Mouse (Mus musculus): ENCODE measurements around the gene Pax5. TPM values are rescaled to one million over a fixed set of nuclear protein-coding genes. Genes with fewer than 3 reads are reported as not detected.

Gene Pax5
- total RNA-seq, 2 experiments from 2014 or later = 0.05 to 0.09 TPM

DNA sequence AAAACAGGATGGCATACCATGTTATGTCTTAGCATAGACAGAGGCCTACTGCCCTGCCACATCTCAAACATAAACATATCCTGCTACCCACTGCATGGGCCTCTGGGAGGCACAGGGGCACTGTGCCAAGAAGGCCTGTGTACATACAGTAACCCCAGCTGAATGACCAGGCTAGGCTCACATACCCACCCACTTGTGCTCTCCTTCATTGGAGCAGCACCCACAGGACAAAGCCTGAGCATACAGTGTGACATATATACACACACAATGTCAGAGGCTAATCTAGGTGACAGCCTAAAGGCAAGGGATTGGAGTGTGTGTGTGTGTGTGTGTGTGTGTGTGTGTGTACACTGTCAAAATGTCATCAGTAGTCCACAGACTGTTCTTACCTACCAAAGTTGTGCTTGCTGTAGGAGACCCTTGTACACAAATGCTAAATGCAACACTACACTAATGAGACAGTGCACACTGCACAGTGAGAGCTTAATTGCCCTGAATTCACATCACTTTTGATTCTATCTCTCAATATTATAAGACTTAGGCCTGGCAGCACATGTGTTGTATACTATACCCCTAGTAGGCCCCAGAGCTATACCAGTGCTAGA is 1.1 kb downstream of the Pax5 start:
- DNase-seq (ENCODE audit: low spot score in 2 of 2) = no peak
- intact Hi-C loops (cut with DNase I) = no loop called here

DNA sequence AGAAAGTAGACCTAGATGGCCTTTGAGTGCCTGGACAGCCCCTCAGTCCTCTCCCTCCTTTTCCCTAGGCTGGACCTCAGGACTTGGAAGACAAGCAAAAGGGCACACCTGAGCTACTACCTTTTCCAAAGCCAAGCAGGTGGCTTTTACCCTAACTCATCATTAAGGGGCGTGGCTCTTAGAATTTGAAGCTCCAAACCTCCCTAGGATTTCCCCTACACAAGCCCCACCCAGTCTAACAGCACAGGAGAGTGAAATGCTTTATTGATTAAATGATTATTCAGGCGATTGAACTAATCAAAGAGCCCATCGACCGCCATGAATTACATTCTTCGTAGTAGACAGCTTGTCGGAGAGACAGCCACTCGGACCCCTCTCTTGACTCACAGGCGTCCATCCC is 2.0 kb downstream of the Pax5 start:
- no peak for DNase-seq (ENCODE audit: low spot score in 2 of 2)
- intact Hi-C loops (cut with DNase I) = no loop called here

DNA sequence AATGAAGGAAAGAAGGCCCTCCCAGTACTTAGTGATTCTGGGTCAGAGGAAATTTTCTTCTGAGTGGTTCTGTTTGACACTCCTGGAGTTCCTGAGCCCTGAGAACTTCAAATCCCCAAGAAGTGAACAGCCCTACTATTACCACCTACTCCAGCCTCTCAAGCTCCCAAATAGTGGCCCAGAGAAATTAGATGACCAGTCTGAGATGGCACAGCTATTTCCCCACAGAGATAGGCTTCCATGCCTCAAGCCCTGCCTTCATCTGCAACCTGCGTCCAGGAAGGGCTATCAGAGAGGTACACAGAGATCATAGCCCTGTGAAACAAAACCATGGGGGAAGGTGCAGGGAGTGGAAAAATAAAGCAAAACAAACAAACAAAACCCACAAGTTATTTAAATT is 3.4 kb downstream of the Pax5 start:
- no peak for DNase-seq (ENCODE audit: low spot score in 2 of 2)
- intact Hi-C loops (cut with DNase I) = no loop called here

DNA sequence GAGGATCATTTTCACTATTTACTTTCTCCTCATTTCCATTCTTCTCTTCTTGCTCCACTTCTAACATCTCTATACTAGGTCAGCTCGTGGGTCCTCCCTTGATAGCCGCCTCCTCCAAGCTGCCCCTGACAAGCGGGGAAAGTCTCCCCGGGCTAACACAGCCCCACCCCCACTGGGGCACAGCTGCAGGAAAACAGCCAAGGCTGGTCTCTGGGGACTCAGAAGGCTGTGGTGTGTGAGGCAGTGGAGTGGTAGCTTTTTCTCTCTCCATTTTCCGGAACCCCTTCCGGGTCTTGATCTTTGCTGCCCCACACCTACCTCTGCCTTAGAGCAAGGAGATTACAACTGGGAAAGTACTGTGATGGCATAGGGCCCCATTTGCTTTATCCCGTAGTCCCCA is 4.3 kb downstream of the Pax5 start:
- intact Hi-C loops (cut with DNase I) = no loop called here
- DNase-seq (ENCODE audit: low spot score in 2 of 2) = no peak

DNA sequence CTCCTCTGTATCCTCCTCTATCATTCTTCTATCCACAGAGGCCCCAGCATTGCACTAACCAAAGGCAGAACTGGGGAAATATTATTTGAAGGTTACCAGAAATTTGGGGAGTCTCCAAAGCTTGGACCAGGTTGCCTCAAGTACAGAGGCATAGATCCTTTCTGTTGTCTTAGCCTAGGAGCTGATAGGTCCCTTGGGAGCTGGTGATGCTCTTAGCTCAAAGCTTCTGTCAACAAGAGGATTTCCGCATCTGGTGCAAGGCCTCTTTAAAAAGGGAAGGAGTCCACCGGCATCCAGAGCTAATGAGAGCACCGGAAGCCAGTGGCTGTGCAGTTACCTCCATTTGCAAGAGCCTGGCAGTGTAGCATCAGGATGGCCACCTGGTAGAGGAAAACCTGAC is 5.1 kb downstream of the Pax5 start:
- DNase-seq (ENCODE audit: low spot score in 2 of 2) = no peak
- intact Hi-C loops (cut with DNase I) = no loop called here

DNA sequence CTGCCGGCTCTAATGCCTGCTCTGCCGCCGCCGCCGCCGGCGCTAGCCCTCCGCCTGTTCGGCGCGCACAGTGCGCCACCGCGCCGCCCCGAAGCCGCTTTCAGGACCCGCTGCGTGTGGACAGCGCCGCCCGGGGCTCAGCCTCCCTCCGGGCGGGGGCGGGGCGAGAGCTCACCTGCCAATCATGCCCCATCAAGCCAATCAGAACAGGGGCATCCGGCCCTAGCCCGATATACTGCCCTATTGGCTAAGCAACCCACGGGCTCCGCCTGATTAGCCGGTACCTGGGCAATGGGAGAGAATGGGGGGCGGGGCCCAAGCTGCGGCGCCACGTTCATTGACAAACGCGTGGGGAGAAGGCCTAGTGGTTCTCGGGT is 5.9 kb downstream of the Pax5 start:
- peak; percentile 38 to 46 for DNase-seq (ENCODE audit: low spot score in 2 of 2)
- intact Hi-C loops (cut with DNase I) = no loop called here

DNA sequence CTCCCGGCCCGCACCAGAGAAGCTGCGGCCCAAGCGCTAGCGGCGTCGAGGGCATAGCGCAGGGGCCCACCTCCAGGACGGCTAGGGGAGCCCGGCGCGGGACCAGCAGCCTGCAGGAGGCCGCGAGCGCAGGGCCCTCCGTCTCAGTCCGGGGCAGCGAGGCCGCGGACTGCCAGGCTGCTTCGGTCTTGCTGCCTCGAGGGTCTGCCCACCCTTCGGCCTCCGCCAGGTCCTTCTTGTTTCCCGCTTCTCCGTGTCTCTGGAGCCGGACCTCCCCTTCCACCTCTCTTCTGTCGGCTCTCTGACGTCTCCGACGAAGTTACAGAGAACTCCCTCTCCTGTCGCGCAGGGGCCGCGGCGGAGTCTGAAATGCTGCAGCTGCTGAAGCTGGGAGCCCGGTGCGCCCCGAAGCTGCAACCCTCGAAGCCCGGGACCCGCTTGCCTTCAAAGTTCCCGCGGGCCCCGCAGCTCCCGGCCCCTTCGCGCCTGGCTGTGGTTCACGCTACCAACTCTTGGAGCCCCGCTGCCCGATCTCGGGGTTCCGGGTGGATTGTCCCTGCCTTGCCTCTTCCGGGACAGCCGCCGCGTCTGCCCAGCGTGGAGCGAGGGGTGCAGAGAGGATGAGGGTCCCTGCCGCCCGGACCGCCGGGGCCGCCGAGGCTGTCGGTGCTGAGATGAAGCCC is 6.5 kb downstream of the Pax5 start:
- peak in 1 of 2 experiments; percentile 10 for DNase-seq (ENCODE audit: low spot score in 2 of 2)
- intact Hi-C loops (cut with DNase I) = no loop called here

DNA sequence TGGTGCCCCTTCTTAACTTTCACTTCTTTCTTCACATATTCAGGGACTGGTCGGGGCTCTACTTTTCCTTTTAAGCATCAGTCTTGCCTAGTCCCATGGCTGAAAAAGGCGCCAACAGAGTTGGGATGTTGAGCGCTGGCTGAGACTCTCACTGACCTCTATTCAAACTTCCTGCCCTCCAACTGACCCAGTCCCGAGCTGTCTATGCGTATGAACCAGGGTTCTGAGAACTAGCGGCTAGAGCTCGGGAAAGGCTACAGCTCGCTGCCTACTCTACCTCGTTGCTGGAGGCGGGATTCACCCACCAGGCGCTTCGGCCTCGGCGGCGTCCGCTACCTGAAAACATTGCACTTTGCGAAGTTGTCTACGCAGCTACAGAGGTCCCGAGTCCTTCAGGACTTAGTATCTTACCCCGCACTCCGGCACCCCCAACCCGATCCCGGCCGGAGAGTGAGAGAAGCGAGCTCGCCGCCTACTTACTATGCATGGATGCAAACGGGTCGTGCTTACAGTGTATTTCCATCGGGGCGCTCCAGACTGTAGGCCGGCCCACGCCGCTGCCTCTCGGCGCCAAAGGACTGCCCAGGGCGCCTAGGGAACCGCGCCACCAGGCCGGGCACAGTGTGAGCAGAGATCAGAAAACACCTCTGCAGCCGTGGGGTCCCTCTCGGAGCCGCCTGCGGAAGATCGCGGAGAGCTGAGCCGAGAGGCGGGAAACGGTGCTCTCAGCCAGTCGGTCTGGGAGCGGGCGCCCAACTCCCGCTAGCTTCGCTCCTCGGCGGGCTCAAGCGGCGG is 7.2 kb downstream of the Pax5 start:
- intact Hi-C loops (cut with DNase I) = no loop called here
- no peak for DNase-seq (ENCODE audit: low spot score in 2 of 2)

DNA sequence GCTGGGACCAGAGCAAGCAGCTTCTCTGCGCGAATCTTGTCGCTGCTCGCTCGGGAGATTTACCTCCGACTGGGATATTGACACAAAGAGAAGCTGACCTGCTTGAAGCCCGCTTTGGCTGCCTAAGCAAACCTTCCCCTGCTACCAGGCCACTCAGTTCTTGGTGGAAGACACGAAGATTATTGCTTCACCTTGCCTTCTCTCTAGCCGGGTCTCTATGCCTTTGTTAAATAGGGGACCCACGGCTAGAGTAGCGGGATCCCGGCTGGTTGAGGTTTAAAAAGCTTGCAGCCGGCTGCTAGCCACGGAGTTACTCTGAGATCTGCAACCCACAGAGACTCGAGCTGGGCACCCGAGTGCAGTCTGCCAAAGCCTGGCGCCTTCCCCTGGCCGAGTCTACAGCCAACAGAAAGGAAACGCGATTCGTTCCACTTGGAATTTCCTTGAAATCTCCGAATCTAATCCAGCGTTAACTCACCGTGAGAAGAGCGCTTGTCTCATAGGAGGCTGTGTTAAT is 8.2 kb downstream of the Pax5 start:
- peak in 1 of 2 experiments; percentile 23 for DNase-seq (ENCODE audit: low spot score in 2 of 2)
- intact Hi-C loops (cut with DNase I) = no loop called here

DNA sequence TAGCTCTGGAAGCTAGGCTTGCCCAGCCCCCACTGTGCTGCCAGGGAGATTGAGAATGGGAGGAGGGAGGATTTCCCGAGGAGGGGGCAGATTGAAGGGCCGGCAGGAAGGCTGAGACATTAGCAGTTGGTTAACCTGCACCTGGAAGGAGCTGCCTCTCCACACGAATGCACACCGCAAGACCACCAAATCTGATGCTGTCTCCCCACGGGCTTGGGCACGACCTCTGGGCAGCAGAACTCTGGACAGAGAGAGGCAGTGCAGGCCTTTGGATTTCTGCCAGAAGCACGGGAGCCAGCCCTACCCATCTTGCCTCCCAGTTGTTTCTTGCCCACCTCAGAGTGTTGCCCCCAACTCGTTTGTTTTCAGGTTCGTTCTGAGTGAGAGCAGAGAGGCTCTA is 8.8 kb downstream of the Pax5 start:
- intact Hi-C loops (cut with DNase I) = no loop called here
- no peak for DNase-seq (ENCODE audit: low spot score in 2 of 2)

DNA sequence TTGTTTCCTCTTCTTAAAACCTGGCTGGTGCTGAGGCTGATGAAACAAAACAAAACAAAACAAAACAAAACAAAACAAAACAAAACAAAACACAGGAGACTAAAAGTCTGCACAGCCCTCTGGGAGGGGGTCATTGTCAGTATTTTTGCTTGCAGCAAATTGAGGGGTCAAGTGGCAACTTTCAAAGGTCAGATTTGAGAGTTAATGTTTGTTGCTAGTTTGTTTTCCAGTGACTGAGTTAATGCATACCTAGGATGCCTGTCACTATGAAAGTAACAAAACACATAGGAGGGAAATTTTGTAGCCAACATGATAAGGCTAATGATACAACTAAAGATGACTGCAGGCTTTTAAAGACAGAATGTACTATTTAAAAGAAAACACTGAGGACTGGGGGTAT is 13.6 kb downstream of the Pax5 start:
- DNase-seq (ENCODE audit: low spot score in 2 of 2) = no peak

DNA sequence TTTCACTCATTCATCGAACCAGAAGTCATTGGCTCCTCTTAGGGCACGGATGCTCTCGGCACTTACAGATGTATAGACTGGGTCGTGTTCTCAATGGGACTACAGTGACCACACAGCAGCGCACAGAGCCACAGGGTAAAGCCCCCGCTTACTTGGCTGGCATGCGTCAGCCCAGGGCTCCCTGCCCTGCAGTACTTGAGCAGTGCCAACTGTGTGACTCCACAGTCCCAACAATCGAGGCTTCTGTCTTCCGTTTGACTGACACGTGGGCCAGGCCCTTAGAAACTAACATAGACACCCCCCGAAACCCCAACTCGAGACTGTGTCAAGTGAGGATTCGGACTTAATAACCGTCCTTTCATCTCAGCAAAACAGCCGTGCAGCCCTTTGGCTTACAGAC is 15.9 kb downstream of the Pax5 start:
- intact Hi-C loops (cut with DNase I) = no loop called here
- DNase-seq (ENCODE audit: low spot score in 2 of 2) = no peak

More for the DNA sequence above, 13.6 kb downstream of the Pax5 start:
- intact Hi-C loops (cut with DNase I) = no loop called here

DNA sequence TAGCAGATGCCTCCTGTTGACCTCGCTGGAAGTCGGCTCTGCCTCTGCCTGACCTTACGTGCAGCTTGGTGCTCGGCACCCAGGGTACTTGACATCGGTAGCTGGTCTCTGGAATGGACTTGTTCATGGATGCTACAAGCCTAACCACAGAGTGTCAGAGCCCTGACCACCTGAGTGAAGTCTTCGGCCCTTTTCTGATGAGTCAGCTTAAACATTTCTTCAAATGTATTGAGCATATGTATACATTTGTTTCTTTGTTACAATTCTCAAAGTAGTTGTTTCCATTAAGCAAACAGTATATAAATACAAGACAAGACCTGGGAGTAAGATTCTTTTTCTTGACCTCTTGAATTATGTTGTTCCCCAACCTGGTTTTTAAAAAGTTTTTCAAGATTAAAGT is 24.7 kb downstream of the Pax5 start:
- intact Hi-C loops (cut with DNase I) = loop anchor here (5.0 kb wide), 1 partner anchor 42 kb away; no protein-coding TSS in a partner anchor
- DNase-seq (ENCODE audit: low spot score in 2 of 2) = no peak

DNA sequence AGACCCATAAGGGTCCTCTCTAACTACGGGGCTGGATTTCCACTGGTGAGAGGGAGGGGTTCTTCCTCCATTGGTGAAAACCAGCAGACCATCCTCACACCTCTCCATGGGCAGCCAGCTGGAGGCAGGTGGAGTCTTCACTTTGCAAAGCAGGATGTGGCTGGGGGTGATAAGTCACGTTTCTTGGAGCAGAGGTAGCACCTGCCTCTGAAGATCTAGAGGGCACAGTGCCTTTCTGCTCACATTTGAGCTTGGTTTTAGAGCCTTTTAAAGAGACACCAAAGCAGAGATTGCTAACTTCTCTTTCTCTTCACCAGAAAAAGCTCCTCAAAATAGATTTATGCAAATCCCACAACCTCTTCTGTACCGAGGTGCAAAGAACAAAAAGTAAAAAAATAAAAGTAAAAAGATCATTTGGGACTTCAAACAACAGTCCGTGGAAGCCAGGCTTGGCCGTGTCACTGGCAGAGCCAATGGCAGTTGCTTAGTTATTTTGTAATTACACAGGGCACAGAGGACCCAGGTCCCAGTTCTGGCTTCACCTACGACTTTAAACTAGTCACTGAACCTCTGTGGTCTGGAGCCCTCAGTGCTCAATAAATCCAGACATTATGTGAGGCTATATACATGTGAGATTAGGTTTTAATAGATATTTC is 29.9 kb downstream of the Pax5 start:
- no peak for DNase-seq (ENCODE audit: low spot score in 2 of 2)
- intact Hi-C loops (cut with DNase I) = no loop called here

DNA sequence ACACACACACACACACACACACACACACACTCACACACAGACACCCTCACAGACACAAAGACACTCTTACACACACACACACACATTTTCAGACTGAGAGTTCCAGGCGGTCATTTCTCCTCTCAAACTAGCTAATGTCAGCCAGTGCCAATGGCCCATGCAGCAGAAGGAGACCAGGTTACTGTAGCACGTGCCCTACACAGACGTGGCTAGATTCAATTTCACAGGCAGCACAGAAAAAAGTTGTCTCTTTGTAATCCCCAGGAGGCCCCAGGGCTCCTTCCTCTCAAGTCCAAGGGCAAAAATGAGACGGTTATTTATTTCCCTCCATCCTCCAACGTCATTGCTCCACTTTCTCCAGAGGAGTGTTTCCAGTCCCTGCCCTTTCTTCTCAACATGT is 31.6 kb downstream of the Pax5 start:
- intact Hi-C loops (cut with DNase I) = no loop called here
- DNase-seq (ENCODE audit: low spot score in 2 of 2) = no peak

DNA sequence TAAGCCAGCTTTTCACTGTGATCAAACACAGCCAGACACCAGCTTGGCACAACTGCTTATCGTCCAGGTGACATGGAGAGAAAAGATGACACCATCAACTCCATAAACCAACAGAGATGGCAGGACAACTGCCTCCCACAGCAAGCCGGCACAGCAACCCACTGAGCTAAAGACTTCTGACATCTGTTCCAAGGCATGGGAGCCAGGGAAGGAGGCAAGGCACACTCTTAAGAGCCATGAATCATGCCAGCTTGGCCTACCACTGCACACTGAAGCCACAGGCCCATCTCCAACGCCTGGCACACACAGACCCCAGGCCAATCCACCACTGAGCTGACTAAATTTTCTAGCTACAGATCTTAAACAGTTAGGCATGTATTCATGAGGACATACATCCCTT is 32.3 kb downstream of the Pax5 start:
- DNase-seq (ENCODE audit: low spot score in 2 of 2) = no peak
- intact Hi-C loops (cut with DNase I) = no loop called here

DNA sequence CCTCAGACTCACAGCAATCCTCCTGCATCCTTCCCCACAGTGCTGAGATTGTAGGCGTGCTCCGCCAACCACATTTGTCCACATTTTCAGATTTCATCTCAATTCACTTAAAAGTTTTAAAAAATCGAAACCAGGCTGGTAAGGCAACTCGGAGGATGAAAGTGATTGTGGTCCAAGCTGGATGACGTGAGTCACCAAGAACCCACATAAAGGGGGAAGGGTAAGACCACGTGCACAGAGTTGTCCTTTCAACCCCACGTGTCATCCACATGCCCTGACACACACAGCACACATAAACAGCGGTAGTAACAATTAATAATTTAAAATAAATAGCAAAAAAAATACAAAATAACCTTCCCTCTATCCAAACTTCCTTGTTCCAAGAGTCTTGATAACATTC is 35.3 kb downstream of the Pax5 start:
- no peak for DNase-seq (ENCODE audit: low spot score in 2 of 2)
- intact Hi-C loops (cut with DNase I) = no loop called here

DNA sequence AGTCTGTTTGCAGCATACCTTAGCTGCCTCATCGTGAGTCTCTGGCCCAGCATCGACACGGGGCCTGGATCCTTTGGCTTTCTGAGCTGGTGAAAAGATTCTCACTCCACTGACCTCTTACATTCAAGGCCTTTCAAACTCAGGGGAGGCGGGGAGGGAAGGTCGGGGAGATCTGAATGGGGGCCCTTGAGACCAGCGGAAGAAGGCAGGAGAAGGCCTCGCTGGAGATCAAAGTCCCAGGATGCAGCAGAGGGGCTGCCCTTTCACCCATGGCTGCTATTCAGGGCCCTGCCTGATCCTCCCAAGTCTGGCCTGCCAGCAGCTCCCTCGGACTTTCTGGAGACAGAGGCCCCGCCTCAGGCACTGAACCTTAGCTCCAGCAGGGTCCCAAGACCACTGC is 36.6 kb downstream of the Pax5 start:
- DNase-seq (ENCODE audit: low spot score in 2 of 2) = no peak
- intact Hi-C loops (cut with DNase I) = no loop called here

DNA sequence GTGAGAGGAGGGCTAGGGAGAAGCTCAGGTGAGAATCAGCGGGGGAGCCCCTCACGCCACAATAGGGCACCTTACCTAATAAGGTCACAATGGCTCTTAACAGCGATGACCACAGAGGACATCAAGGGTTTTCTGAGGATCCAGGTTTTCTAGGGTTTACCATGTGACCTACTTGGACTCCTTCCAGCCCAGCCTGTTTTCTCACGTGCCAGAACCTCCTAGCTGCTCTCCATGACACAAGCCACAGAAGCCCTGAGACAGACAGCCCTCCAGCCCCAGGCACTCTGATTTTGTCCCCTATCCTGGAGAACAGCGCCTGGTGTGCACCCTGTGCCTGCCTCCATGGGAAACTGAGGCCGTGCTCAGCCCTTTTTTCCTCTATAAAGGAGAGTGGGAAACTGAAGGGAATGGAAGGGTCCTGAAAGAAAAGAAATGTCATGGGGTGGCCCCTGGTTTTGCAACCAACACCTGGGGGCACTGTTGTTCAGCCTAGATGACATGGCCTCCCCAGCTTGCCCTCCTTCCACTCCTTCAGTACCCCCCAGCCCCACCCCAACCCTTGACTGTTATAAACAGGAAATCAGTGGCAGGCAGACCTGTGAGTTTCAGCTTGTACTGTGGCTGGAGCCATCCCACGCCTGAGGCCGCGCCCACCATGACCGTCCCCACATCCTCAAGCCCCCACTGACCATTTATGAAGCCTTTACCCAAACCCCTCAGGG is 37.9 kb downstream of the Pax5 start:
- intact Hi-C loops (cut with DNase I) = no loop called here

DNA sequence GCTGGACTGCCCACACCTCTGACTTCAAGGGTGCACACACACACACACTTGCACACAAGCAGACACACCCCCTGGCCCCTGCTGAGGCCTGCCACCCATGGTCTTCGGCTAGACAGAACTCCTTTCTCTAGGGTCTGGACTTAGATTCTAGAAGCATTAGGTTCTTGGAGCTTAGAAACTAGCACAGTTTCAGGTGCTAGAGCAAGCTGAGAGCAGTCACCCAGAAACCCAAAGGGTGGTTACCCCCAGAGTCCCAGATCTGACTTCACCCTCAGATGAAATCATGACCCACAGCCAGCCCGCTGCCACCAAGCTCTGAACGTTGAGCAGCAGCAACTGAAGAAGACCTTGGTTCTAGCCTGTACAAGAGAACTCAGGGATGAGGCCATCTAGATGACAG is 38.8 kb downstream of the Pax5 start:
- no peak for DNase-seq (ENCODE audit: low spot score in 2 of 2)
- intact Hi-C loops (cut with DNase I) = no loop called here

More for the DNA sequence above, 37.9 kb downstream of the Pax5 start:
- DNase-seq (ENCODE audit: low spot score in 2 of 2) = no peak

Measured in left cerebral cortex, postnatal 36 days (tissue).